Mouse (Mus musculus): ENCODE measurements around the gene Jsrp1. TPM values are rescaled to one million over a fixed set of nuclear protein-coding genes. Genes with fewer than 3 reads are reported as not detected.
A peak's percentile ranks its signal among the peaks of the same experiment; 100 is the strongest.

Jsrp1 gene
- total and polyA plus RNA-seq, 3 experiments, result 0.07 TPM; not detected in 2

DNA sequence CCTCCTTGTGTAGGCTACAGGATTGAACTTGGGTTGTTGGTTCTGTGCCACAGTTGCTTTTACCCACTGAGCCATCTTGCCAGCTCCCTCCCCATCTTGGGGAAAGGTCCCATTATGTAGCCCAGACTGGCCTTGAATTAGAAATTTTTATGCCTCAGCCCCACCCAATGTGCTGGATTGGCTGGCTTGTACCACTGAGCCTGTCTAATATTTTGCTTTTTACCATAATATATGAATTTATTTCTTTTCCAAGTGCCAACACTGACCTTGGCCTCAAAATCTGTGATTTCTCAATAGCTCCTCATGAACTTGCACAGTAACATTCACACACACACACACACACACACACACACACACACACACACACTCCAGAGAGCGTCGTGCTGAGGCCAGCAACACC, 47.6 kb downstream of the Jsrp1 start:
- no peak for TF ChIP-seq CTCF (IDR thresholded peaks at IDR 0.05; ENCODE audit: low read depth, low read length)
- no peak for TF ChIP-seq GATA2 (IDR thresholded peaks at IDR 0.05; ENCODE audit: borderline replicate concordance, low read depth, low read length)
- no peak for TF ChIP-seq TAL1 (conservative IDR thresholded peaks at IDR 0.05; ENCODE audit: low read depth, low read length)
- TF ChIP-seq POLR2AphosphoS5 (IDR thresholded peaks at IDR 0.05; ENCODE audit: insufficient replicate concordance, low read depth, low read length), result no peak
- no peak for TF ChIP-seq GATA1 (IDR thresholded peaks at IDR 0.05; ENCODE audit: borderline replicate concordance, low read length)
- no peaks in the 10 kb centered on the region for H3K9me3 ChIP-seq (replicated peaks)
- H3K4me1 ChIP-seq (ENCODE audit: insufficient read depth, low read depth, low read length), result peaks cover 52% of the 10 kb centered on the region
- ATAC-seq (ENCODE audit: extremely low read depth, insufficient number of reproducible peaks, low FRiP score, poor library complexity, severe bottlenecking) (no peak), DNase-seq (ENCODE audit: low spot score) (no peak)
- H3K27me3 ChIP-seq (ENCODE audit: insufficient read depth, low read length), result no peaks in the 10 kb centered on the region
- no peak overlapping the region for H3K4me3 ChIP-seq (ENCODE audit: low read depth, low read length)
- peaks cover 94% of the 10 kb centered on the region for H3K36me3 ChIP-seq (replicated peaks)

GRCm38 (mm10) chr10:80763502-80763901, 49.8 kb downstream of the Jsrp1 start:
- Histone ChIP-seq H3K36me3 (replicated peaks) (peaks cover 96% of the 10 kb centered on the region), H3K9me3 (replicated peaks) (no peaks in the 10 kb centered on the region), H3K27me3 (ENCODE audit: insufficient read depth, low read length) (no peaks in the 10 kb centered on the region), H3K4me1 (ENCODE audit: insufficient read depth, low read depth, low read length) (peaks cover 65% of the 10 kb centered on the region), H3K4me3 (ENCODE audit: low read depth, low read length) (no peak overlapping the region)
- TF ChIP-seq GATA2 (IDR thresholded peaks at IDR 0.05; ENCODE audit: borderline replicate concordance, low read depth, low read length) (no peak), GATA1 (IDR thresholded peaks at IDR 0.05; ENCODE audit: borderline replicate concordance, low read length) (no peak), CTCF (IDR thresholded peaks at IDR 0.05; ENCODE audit: low read depth, low read length) (no peak), POLR2AphosphoS5 (IDR thresholded peaks at IDR 0.05; ENCODE audit: insufficient replicate concordance, low read depth, low read length) (no peak), TAL1 (conservative IDR thresholded peaks at IDR 0.05; ENCODE audit: low read depth, low read length) (no peak)
- DNase-seq (ENCODE audit: low spot score) (peak; percentile 56), ATAC-seq (ENCODE audit: extremely low read depth, insufficient number of reproducible peaks, low FRiP score, poor library complexity, severe bottlenecking) (peak; percentile 15; the same call in 1 of the 2 replicates)

- no peak overlapping the region for H3K4me3 ChIP-seq (ENCODE audit: low read depth, low read length)
- no peaks in the 10 kb centered on the region for H3K27me3 ChIP-seq (ENCODE audit: insufficient read depth, low read length)
- DNase-seq (ENCODE audit: low spot score) (no peak), ATAC-seq (ENCODE audit: extremely low read depth, insufficient number of reproducible peaks, low FRiP score, poor library complexity, severe bottlenecking) (no peak)
- H3K9me3 ChIP-seq (replicated peaks), result no peaks in the 10 kb centered on the region
- peaks cover 97% of the 10 kb centered on the region for H3K36me3 ChIP-seq (replicated peaks)
- H3K4me1 ChIP-seq (ENCODE audit: insufficient read depth, low read depth, low read length), result peaks cover 82% of the 10 kb centered on the region
- TF ChIP-seq TAL1 (conservative IDR thresholded peaks at IDR 0.05; ENCODE audit: low read depth, low read length) (no peak), GATA2 (IDR thresholded peaks at IDR 0.05; ENCODE audit: borderline replicate concordance, low read depth, low read length) (no peak), POLR2AphosphoS5 (IDR thresholded peaks at IDR 0.05; ENCODE audit: insufficient replicate concordance, low read depth, low read length) (no peak)
These were observed 51.5 kb downstream of the Jsrp1 start for GRCm38 (mm10) chr10:80761821-80762220.

GRCm38 (mm10) chr10:80760596-80761524, 52.4 kb downstream of the Jsrp1 start:
- H3K9me3 ChIP-seq (replicated peaks), result no peaks in the 10 kb centered on the region
- ATAC-seq (ENCODE audit: extremely low read depth, insufficient number of reproducible peaks, low FRiP score, poor library complexity, severe bottlenecking) (no peak), DNase-seq (ENCODE audit: low spot score) (no peak)
- H3K27me3 ChIP-seq (ENCODE audit: insufficient read depth, low read length), result no peaks in the 10 kb centered on the region
- peaks cover 92% of the 10 kb centered on the region for H3K4me1 ChIP-seq (ENCODE audit: insufficient read depth, low read depth, low read length)
- peaks cover 95% of the 10 kb centered on the region for H3K36me3 ChIP-seq (replicated peaks)
- TF ChIP-seq GATA2 (IDR thresholded peaks at IDR 0.05; ENCODE audit: borderline replicate concordance, low read depth, low read length) (no peak), POLR2AphosphoS5 (IDR thresholded peaks at IDR 0.05; ENCODE audit: insufficient replicate concordance, low read depth, low read length) (no peak), CTCF (IDR thresholded peaks at IDR 0.05; ENCODE audit: low read depth, low read length) (no peak), GATA1 (IDR thresholded peaks at IDR 0.05; ENCODE audit: borderline replicate concordance, low read length) (no peak), TAL1 (conservative IDR thresholded peaks at IDR 0.05; ENCODE audit: low read depth, low read length) (no peak)
- H3K4me3 ChIP-seq (ENCODE audit: low read depth, low read length), result no peak overlapping the region

DNA sequence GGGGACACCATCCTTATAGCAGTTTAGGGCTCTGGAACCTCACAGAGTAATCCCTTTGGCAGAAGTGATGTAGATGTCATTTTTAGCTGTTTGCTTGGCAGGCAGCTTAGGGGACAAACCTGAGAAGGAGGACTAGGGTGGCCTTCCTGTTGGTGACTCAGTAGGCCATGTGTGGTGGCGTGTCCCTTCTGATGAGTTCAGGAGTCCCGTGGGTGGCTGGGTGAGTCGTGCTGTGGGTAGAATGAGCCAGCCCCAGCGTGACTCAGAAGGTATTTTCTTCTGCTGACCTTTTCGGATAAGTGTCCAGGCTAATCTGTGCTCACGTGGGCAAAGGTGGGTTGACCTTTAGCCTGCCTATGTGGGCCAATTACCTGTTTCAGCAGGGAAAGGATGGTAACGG, 54.6 kb downstream of the Jsrp1 start:
- ATAC-seq (ENCODE audit: extremely low read depth, insufficient number of reproducible peaks, low FRiP score, poor library complexity, severe bottlenecking), result no peak
- no peaks in the 10 kb centered on the region for H3K9me3 ChIP-seq (replicated peaks)

More for the DNA sequence above, 54.6 kb downstream of the Jsrp1 start:
- DNase-seq (ENCODE audit: low spot score), result no peak
- Histone ChIP-seq H3K4me1 (ENCODE audit: insufficient read depth, low read depth, low read length) (peaks cover 82% of the 10 kb centered on the region), H3K36me3 (replicated peaks) (peaks cover 73% of the 10 kb centered on the region), H3K4me3 (ENCODE audit: low read depth, low read length) (peak overlapping the region; percentile 8; the same call in 1 of the 2 replicates), H3K27me3 (ENCODE audit: insufficient read depth, low read length) (no peaks in the 10 kb centered on the region)
- TF ChIP-seq GATA2 (IDR thresholded peaks at IDR 0.05; ENCODE audit: borderline replicate concordance, low read depth, low read length) (no peak), GATA1 (IDR thresholded peaks at IDR 0.05; ENCODE audit: borderline replicate concordance, low read length) (no peak), POLR2AphosphoS5 (IDR thresholded peaks at IDR 0.05; ENCODE audit: insufficient replicate concordance, low read depth, low read length) (no peak), CTCF (IDR thresholded peaks at IDR 0.05; ENCODE audit: low read depth, low read length) (no peak), TAL1 (conservative IDR thresholded peaks at IDR 0.05; ENCODE audit: low read depth, low read length) (no peak)

Other genes starting within 250 kb of the Jsrp1 start
Only the 20 nearest of the 27 such genes appear.
- gene Gm49322, start 207.5 kb downstream of the Jsrp1 start, total RNA-seq (2014; fragmentation: Nextera tagmentation), result 1.1 and 2.2 TPM in 2 replicates
- 0.82 and 1.2 TPM in 2 replicates for gene Gm49322, start 207.5 kb downstream of the Jsrp1 start, total RNA-seq (2017)
- gene Gm49322, start 207.5 kb downstream of the Jsrp1 start, polyA plus RNA-seq (2012), result 2.4 and 2.8 TPM in 2 replicates
- gene Csnk1g2, start 190.7 kb downstream of the Jsrp1 start, total RNA-seq (2014; fragmentation: Nextera tagmentation), result 91.3 and 110 TPM in 2 replicates
- gene Csnk1g2, start 190.7 kb downstream of the Jsrp1 start, total RNA-seq (2017), result 189 and 193 TPM in 2 replicates
- gene Csnk1g2, start 190.7 kb downstream of the Jsrp1 start, polyA plus RNA-seq (2012), result 470 and 513 TPM in 2 replicates
- gene Btbd2, start 156.4 kb downstream of the Jsrp1 start, total RNA-seq (2014; fragmentation: Nextera tagmentation), result 11.1 and 19.7 TPM in 2 replicates
- gene Btbd2, start 156.4 kb downstream of the Jsrp1 start, total RNA-seq (2017), result 17.9 and 19.2 TPM in 2 replicates
- 96.3 and 102 TPM in 2 replicates for gene Btbd2, start 156.4 kb downstream of the Jsrp1 start, polyA plus RNA-seq (2012)
- 127 and 140 TPM in 2 replicates for gene Mknk2, start 135.4 kb downstream of the Jsrp1 start, total RNA-seq (2014; fragmentation: Nextera tagmentation)
- 70.4 and 72.2 TPM in 2 replicates for gene Mknk2, start 135.4 kb downstream of the Jsrp1 start, total RNA-seq (2017)
- gene Mknk2, start 135.4 kb downstream of the Jsrp1 start, polyA plus RNA-seq (2012), result 455 and 521 TPM in 2 replicates
- 44.4 and 52.8 TPM in 2 replicates for gene Mob3a, start 111.5 kb downstream of the Jsrp1 start, total RNA-seq (2014; fragmentation: Nextera tagmentation)
- gene Mob3a, start 111.5 kb downstream of the Jsrp1 start, total RNA-seq (2017), result 53.8 and 61.8 TPM in 2 replicates
- gene Mob3a, start 111.5 kb downstream of the Jsrp1 start, polyA plus RNA-seq (2012), result 45.8 and 54.2 TPM in 2 replicates
- gene Izumo4, start 111.3 kb downstream of the Jsrp1 start, total RNA-seq (2014; fragmentation: Nextera tagmentation), result 2.3 and 7.4 TPM in 2 replicates
- 5.9 and 10.3 TPM in 2 replicates for gene Izumo4, start 111.3 kb downstream of the Jsrp1 start, total RNA-seq (2017)
- gene Izumo4, start 111.3 kb downstream of the Jsrp1 start, polyA plus RNA-seq (2012), result 7.5 and 8.2 TPM in 2 replicates
- 121 and 133 TPM in 2 replicates for gene Ap3d1, start 71.2 kb downstream of the Jsrp1 start, total RNA-seq (2014; fragmentation: Nextera tagmentation)
- 72.3 and 88.3 TPM in 2 replicates for gene Ap3d1, start 71.2 kb downstream of the Jsrp1 start, total RNA-seq (2017)
- gene Ap3d1, start 71.2 kb downstream of the Jsrp1 start, polyA plus RNA-seq (2012), result 37.4 and 39.4 TPM in 2 replicates
- gene Dot1l, start 58.3 kb downstream of the Jsrp1 start, total RNA-seq (2014; fragmentation: Nextera tagmentation), result 95.3 and 105 TPM in 2 replicates
- 8.7 and 9.0 TPM in 2 replicates for gene Dot1l, start 58.3 kb downstream of the Jsrp1 start, total RNA-seq (2017)
- 118 and 121 TPM in 2 replicates for gene Dot1l, start 58.3 kb downstream of the Jsrp1 start, polyA plus RNA-seq (2012)
- 142 and 172 TPM in 2 replicates for gene Sf3a2, start 15.3 kb downstream of the Jsrp1 start, total RNA-seq (2014; fragmentation: Nextera tagmentation)
- gene Sf3a2, start 15.3 kb downstream of the Jsrp1 start, total RNA-seq (2017), result 8.7 and 9.9 TPM in 2 replicates
- gene Sf3a2, start 15.3 kb downstream of the Jsrp1 start, polyA plus RNA-seq (2012), result 652 and 920 TPM in 2 replicates
- 122 and 192 TPM in 2 replicates for gene Plekhj1, start 14.9 kb downstream of the Jsrp1 start, total RNA-seq (2014; fragmentation: Nextera tagmentation)
- 58.1 and 68.0 TPM in 2 replicates for gene Plekhj1, start 14.9 kb downstream of the Jsrp1 start, total RNA-seq (2017)
- 285 and 325 TPM in 2 replicates for gene Plekhj1, start 14.9 kb downstream of the Jsrp1 start, polyA plus RNA-seq (2012)
- 1.7 and 1.8 TPM in 2 replicates for gene Amh, start 8.3 kb downstream of the Jsrp1 start, total RNA-seq (2014; fragmentation: Nextera tagmentation)
- gene Amh, start 8.3 kb downstream of the Jsrp1 start, total RNA-seq (2017), result 0.17 and 0.27 TPM in 2 replicates
- 1.6 and 1.8 TPM in 2 replicates for gene Amh, start 8.3 kb downstream of the Jsrp1 start, polyA plus RNA-seq (2012)
- 310 and 444 TPM in 2 replicates for gene Oaz1, start 13.2 kb upstream of the Jsrp1 start, total RNA-seq (2014; fragmentation: Nextera tagmentation)
- gene Oaz1, start 13.2 kb upstream of the Jsrp1 start, total RNA-seq (2017), result 228 and 347 TPM in 2 replicates
- gene Oaz1, start 13.2 kb upstream of the Jsrp1 start, polyA plus RNA-seq (2012), result 1,655 and 2,091 TPM in 2 replicates
- not detected in 2 replicates for gene Lingo3, start 30.5 kb upstream of the Jsrp1 start, total RNA-seq (2014; fragmentation: Nextera tagmentation)
- 0.05 and 0.06 TPM in 2 replicates for gene Lingo3, start 30.5 kb upstream of the Jsrp1 start, total RNA-seq (2017)
- gene Lingo3, start 30.5 kb upstream of the Jsrp1 start, polyA plus RNA-seq (2012), result not detected in 2 replicates
- 51.2 and 53.5 TPM in 2 replicates for gene Lsm7, start 41.7 kb upstream of the Jsrp1 start, total RNA-seq (2014; fragmentation: Nextera tagmentation)
- gene Lsm7, start 41.7 kb upstream of the Jsrp1 start, total RNA-seq (2017), result 282 and 373 TPM in 2 replicates
- 226 and 269 TPM in 2 replicates for gene Lsm7, start 41.7 kb upstream of the Jsrp1 start, polyA plus RNA-seq (2012)
- gene Sppl2b, start 41.8 kb upstream of the Jsrp1 start, total RNA-seq (2014; fragmentation: Nextera tagmentation), result 46.0 and 55.1 TPM in 2 replicates
- 18.0 and 22.1 TPM in 2 replicates for gene Sppl2b, start 41.8 kb upstream of the Jsrp1 start, total RNA-seq (2017)
- gene Sppl2b, start 41.8 kb upstream of the Jsrp1 start, polyA plus RNA-seq (2012), result 76.6 and 92.5 TPM in 2 replicates
- not detected in 2 replicates for gene Tmprss9, start 58.4 kb upstream of the Jsrp1 start, total RNA-seq (2014; fragmentation: Nextera tagmentation)
- gene Tmprss9, start 58.4 kb upstream of the Jsrp1 start, total RNA-seq (2017), result 0.05 and 0.06 TPM in 2 replicates
- 0.02 TPM in 1 of 2 replicates, not detected in the other for gene Tmprss9, start 58.4 kb upstream of the Jsrp1 start, polyA plus RNA-seq (2012)
- gene Timm13, start 87.5 kb upstream of the Jsrp1 start, total RNA-seq (2014; fragmentation: Nextera tagmentation), result 34.0 and 51.2 TPM in 2 replicates
- 70.4 and 75.5 TPM in 2 replicates for gene Timm13, start 87.5 kb upstream of the Jsrp1 start, total RNA-seq (2017)
- gene Timm13, start 87.5 kb upstream of the Jsrp1 start, polyA plus RNA-seq (2012), result 295 and 345 TPM in 2 replicates
- 3.0 and 3.1 TPM in 2 replicates for gene Lmnb2, start 104.7 kb upstream of the Jsrp1 start, total RNA-seq (2014; fragmentation: Nextera tagmentation)
- 4.8 and 5.5 TPM in 2 replicates for gene Lmnb2, start 104.7 kb upstream of the Jsrp1 start, total RNA-seq (2017)
- 10.2 and 11.9 TPM in 2 replicates for gene Lmnb2, start 104.7 kb upstream of the Jsrp1 start, polyA plus RNA-seq (2012)
- gene Gadd45b, start 116.6 kb upstream of the Jsrp1 start, total RNA-seq (2014; fragmentation: Nextera tagmentation), result 2.1 and 5.7 TPM in 2 replicates
- gene Gadd45b, start 116.6 kb upstream of the Jsrp1 start, total RNA-seq (2017), result 1.1 and 1.9 TPM in 2 replicates
- gene Gadd45b, start 116.6 kb upstream of the Jsrp1 start, polyA plus RNA-seq (2012), result 2.8 and 3.7 TPM in 2 replicates
- gene Gng7, start 201.4 kb upstream of the Jsrp1 start, total RNA-seq (2014; fragmentation: Nextera tagmentation), result 0.90 and 1.7 TPM in 2 replicates
- gene Gng7, start 201.4 kb upstream of the Jsrp1 start, total RNA-seq (2017), result 0.33 and 0.58 TPM in 2 replicates
- gene Gng7, start 201.4 kb upstream of the Jsrp1 start, polyA plus RNA-seq (2012), result 0.65 and 0.87 TPM in 2 replicates

Data from G1E (cell line).